Mouse (Mus musculus) spleen, adult 2 months (tissue): ENCODE measurements around the gene Ccl2.

Source experiments
- CTCF ChIP-seq: fragments of 200-500 bp; IDR thresholded peaks from 2 replicates; pipeline ENCODE4 v1.5.1; 2011; ENCODE audit warnings: mild to moderate bottlenecking, inconsistent platforms; ENCODE audit not compliant: insufficient read depth, insufficient read length, insufficient replicate concordance; ENCODE audit errors: extremely low read depth
- POLR2A ChIP-seq: fragments of 200-500 bp; IDR thresholded peaks from 2 replicates; pipeline ENCODE4 v1.6.1; 2011; ENCODE audit warnings: low read depth, low read length, inconsistent platforms

- TF ChIP-seq CTCF = no peak
- no peak for TF ChIP-seq POLR2A
Observed at GRCm38 (mm10) chr11:82080865-82081264, 45.5 kb downstream of the Ccl2 start.
